Mouse (Mus musculus) liver, postnatal 0 days (tissue): ENCODE measurements at regions not wholly inside any gene's neighbourhood (a gene's known extent, or its start where the extent isn't known, plus 50 kb on each side); places are given as distances from the start of the nearest gene placed in this dataset.

Source experiments
- ATAC-seq: fragments of 200-750 bp; cut with Nextera tagmentation; 2 replicates; pipeline ENCODE4 v1.8.0; 2017; ENCODE audit warnings: mild to moderate bottlenecking, moderate library complexity
- DNase-seq: peaks from one replicate; pipeline ENCODE4 v3.0.0-alpha.2; 2016
- H3K27ac ChIP-seq: fragments of 300-500 bp; sonication (generic); 2 replicates; pipeline ENCODE4 v1.5.1; 2014; ENCODE audit warnings: antibody characterized with exemption, moderate library complexity, mild to moderate bottlenecking, low read depth
- H3K27me3 ChIP-seq: fragments of 300-500 bp; sonication (generic); 2 replicates; pipeline ENCODE4 v1.6.1; 2014; ENCODE audit warnings: low read length, control low read depth, mixed read lengths; ENCODE audit not compliant: insufficient read depth
- H3K36me3 ChIP-seq: fragments of 300-500 bp; sonication (generic); replicated peaks from 2 replicates; pipeline ENCODE4 v1.6.1; 2014; ENCODE audit warnings: mild to moderate bottlenecking, control low read depth, low read length, moderate library complexity, mixed read lengths; ENCODE audit not compliant: insufficient read depth
- H3K4me1 ChIP-seq: fragments of 300-500 bp; sonication (generic); 2 replicates; pipeline ENCODE4 v1.6.1; 2014; ENCODE audit warnings: antibody characterized with exemption, mild to moderate bottlenecking, control low read depth; ENCODE audit not compliant: insufficient read depth
- H3K4me2 ChIP-seq: fragments of 300-500 bp; sonication (generic); 2 replicates; pipeline ENCODE4 v1.6.1; 2014; ENCODE audit warnings: low read depth, mild to moderate bottlenecking, low read length, moderate library complexity, mixed read lengths
- H3K4me3 ChIP-seq: fragments of 300-500 bp; sonication (generic); 2 replicates; pipeline ENCODE4 v1.5.1; 2014; ENCODE audit warnings: low read depth, low read length
- H3K9ac ChIP-seq: fragments of 300-500 bp; sonication (generic); replicated peaks from 2 replicates; pipeline ENCODE4 v1.6.1; 2014; ENCODE audit warnings: mild to moderate bottlenecking, moderate library complexity
- H3K9me3 ChIP-seq: fragments of 300-500 bp; sonication (generic); 2 replicates; pipeline ENCODE4 v1.6.1; 2016; ENCODE audit warnings: mild to moderate bottlenecking, control low read depth, low read length, mixed read lengths
- CTCF ChIP-seq: sonication (generic); IDR thresholded peaks from 2 replicates; pipeline ENCODE4 v1.5.1; 2016; ENCODE audit warnings: antibody characterized with exemption, low read depth
- EP300 ChIP-seq: IDR thresholded peaks from 2 replicates; pipeline ENCODE4 v1.6.1; 2016; ENCODE audit warnings: antibody characterized with exemption, low read depth, mild to moderate bottlenecking
- WGBS: fragments of 180-500 bp; shearing (Covaris S2); extraction: QIAGEN DNeasy Blood & Tissue Kit; methylation state at CpG from one replicate; pipeline ENCODE4 v1.1.7; 2014; ENCODE audit not compliant: insufficient replicate concordance; 5-methylcytosine and 5-hydroxymethylcytosine counted together

DNA sequence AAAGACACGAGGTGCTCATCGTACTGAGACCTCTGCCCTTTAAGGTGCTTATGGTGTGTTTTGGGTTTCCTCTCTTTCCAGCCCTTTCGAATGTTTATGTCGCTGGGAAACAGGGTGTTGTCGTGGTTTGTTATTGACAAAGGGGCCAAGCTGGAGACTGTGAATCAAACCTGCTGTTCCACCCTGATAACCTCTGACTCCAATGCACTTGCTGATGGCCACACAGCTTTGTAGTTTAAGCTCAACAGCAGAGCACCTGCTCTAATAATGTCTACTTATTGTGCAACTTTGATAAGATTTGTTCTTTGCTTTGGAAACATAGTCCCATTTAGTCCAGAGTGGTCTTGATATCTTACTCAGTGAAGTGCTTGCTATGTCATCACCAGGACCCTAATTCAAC lies 65.5 kb upstream of the Arid1b start:
- H3K4me2 ChIP-seq = no peak overlapping the region
- H3K9ac ChIP-seq = no peak overlapping the region
- no peak for TF ChIP-seq EP300
- TF ChIP-seq CTCF = no peak
- WGBS = 30% methylated on average over 5 of the region's 5 CpGs
- H3K4me1 ChIP-seq = no peaks in the 10 kb centered on the region
- no peaks in the 10 kb centered on the region for H3K27me3 ChIP-seq
- no peak for ATAC-seq
- no peak for DNase-seq
- no peak overlapping the region for H3K4me3 ChIP-seq
- no peaks in the 10 kb centered on the region for H3K9me3 ChIP-seq
- no peaks in the 10 kb centered on the region for H3K36me3 ChIP-seq
- no peak overlapping the region for H3K27ac ChIP-seq

DNA sequence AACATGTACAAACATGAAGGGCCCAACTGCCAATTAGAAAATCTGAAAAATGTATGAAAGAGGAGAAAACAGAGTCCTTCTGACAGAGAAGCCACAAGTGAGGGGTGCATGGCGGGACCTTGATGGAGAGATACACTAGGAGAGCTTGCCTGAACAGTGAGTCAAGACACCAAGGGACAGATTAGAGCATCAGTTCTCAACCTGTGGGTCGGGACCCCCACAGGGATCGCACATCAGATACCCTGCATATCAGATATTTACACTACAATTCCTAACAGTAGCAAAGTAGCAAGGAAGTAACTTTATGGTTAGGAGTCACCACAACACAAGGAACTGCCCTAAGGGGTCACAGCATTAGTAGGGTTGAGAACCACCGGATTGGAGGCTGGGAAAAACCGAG lies 58.9 kb upstream of the Arid1b start:
- WGBS = 88% methylated on average over 5 of the region's 5 CpGs
- TF ChIP-seq CTCF (no peak), EP300 (no peak)
- DNase-seq = no peak
- Histone ChIP-seq H3K27me3 (no peaks in the 10 kb centered on the region), H3K9me3 (no peaks in the 10 kb centered on the region), H3K36me3 (no peaks in the 10 kb centered on the region), H3K4me2 (no peak overlapping the region), H3K9ac (no peak overlapping the region), H3K27ac (no peak overlapping the region), H3K4me1 (no peaks in the 10 kb centered on the region), H3K4me3 (no peak overlapping the region)
- ATAC-seq = no peak

DNA sequence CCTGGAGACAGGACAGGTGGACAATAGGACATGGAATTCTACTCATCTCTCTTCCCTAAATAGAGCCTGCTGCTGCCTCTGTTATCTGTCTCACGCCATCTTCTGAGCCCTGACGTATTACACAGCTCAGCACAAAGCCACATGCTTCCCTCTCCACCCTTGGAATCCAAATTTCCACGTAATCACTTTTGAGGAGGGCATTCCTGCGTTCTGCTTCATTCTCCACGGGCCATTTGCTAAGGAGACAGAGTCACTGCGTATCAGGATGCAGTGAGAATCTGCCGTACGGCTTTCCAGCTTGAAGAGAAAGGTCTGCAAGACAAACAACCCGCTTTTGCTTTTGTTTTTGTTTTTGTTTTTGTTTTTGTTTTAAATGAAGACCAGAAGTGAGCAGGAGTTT lies 53.5 kb upstream of the Arid1b start:
- no peak overlapping the region for H3K4me3 ChIP-seq
- no peaks in the 10 kb centered on the region for H3K9me3 ChIP-seq
- no peak for ATAC-seq
- H3K36me3 ChIP-seq = no peaks in the 10 kb centered on the region
- no peaks in the 10 kb centered on the region for H3K27me3 ChIP-seq
- no peak overlapping the region for H3K27ac ChIP-seq
- no peak overlapping the region for H3K9ac ChIP-seq
- no peak overlapping the region for H3K4me2 ChIP-seq
- 66% methylated on average over 9 of the region's 9 CpGs for WGBS
- H3K4me1 ChIP-seq = no peaks in the 10 kb centered on the region; the same call in 1 of the 2 replicates
- TF ChIP-seq CTCF = no peak
- TF ChIP-seq EP300 = no peak
- no peak for DNase-seq

DNA sequence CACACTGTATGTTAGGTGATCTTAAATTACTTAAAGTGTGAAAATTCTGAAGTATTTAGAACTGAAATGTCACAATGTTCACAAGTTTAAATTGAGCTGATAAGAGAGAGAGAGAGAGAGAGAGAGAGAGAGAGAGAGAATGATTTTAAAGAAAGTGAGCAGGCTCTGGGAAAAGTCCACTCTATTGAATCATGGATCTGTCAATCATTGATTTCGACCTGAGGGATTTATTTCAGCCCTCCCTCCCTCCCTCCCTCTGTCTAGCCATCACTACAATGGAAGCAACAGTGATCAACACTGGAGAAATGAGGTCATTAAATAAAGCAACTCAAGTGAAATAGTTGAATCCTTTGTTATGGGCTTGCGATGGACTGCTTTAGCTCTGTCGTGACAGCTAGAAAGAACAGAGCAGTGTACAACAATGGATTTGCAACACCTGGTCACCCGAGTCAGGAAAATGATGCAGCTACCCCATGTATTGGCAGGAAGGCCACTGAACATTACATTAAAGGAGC lies 52.8 kb upstream of the Arid1b start:
- TF ChIP-seq EP300 = no peak
- no peak for TF ChIP-seq CTCF

DNA sequence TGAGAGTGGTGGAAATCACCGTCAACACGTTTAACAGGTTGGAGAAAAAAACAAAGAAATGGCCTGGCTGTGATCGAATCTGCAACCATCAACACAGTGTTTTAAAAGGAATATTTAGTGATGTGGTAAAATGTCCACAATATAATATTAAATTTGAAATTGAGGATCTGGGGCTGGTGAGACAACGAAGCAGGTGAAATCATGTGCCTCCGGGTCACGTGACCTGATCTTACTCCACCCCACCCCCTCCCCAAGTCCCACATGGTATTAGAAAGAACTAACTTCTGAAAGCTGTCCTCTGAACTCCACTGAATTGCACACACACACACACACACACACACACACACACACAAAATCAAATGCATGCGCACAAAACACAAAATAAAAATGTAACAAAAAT lies 51.3 kb upstream of the Arid1b start:
- Histone ChIP-seq H3K27me3 (no peaks in the 10 kb centered on the region), H3K9ac (no peak overlapping the region), H3K27ac (no peak overlapping the region), H3K4me2 (no peak overlapping the region), H3K36me3 (no peaks in the 10 kb centered on the region), H3K9me3 (no peaks in the 10 kb centered on the region), H3K4me3 (no peak overlapping the region), H3K4me1 (peaks cover 9% of the 10 kb centered on the region; the same call in 1 of the 2 replicates)
- WGBS = 82% methylated on average over 7 of the region's 7 CpGs
- DNase-seq (no peak), ATAC-seq (no peak)
- TF ChIP-seq CTCF = no peak
- TF ChIP-seq EP300 = no peak

More for the DNA sequence above, 52.8 kb upstream of the Arid1b start:
- DNase-seq (no peak), ATAC-seq (no peak)
- Histone ChIP-seq H3K4me3 (no peak overlapping the region), H3K27me3 (no peaks in the 10 kb centered on the region), H3K36me3 (no peaks in the 10 kb centered on the region), H3K27ac (no peak overlapping the region), H3K4me1 (peaks cover 3% of the 10 kb centered on the region; the same call in 1 of the 2 replicates), H3K4me2 (no peak overlapping the region), H3K9me3 (no peaks in the 10 kb centered on the region), H3K9ac (no peak overlapping the region)
- 69% methylated on average over 4 of the region's 4 CpGs for WGBS
